Mouse (Mus musculus) neural tube, embryonic 14.5 days (tissue): ENCODE measurements around the gene Gm13694. TPM values are rescaled to one million over a fixed set of nuclear protein-coding genes. Genes with fewer than 3 reads are reported as not detected.
"Not testable (repeated sequence)": the region's sequence is repeated elsewhere in the genome, so short reads cannot be mapped to it uniquely, and the experiment has no call there.

Experiments used
- ATAC-seq: fragments of 200-750 bp; cut with Nextera tagmentation; 2 replicates; pipeline ENCODE4 v1.8.0; 2017; ENCODE audit warnings: low read depth, mild to moderate bottlenecking, moderate TSS enrichment, moderate library complexity
- H3K27ac ChIP-seq: fragments of 300-500 bp; sonication (generic); 2 replicates; pipeline ENCODE4 v1.5.1; 2014; ENCODE audit warnings: low read depth, mild to moderate bottlenecking, control low read depth, low read length, moderate library complexity, mixed read lengths
- H3K27me3 ChIP-seq: fragments of 300-500 bp; sonication (generic); 2 replicates; pipeline ENCODE4 v1.6.1; 2014; ENCODE audit warnings: low read length; ENCODE audit not compliant: control insufficient read depth, insufficient read depth
- H3K36me3 ChIP-seq: fragments of 300-500 bp; sonication (generic); 2 replicates; pipeline ENCODE4 v1.6.1; 2014; ENCODE audit warnings: low read length, mixed read lengths; ENCODE audit not compliant: control insufficient read depth, insufficient read depth
- H3K4me1 ChIP-seq: fragments of 300-500 bp; sonication (generic); 2 replicates; pipeline ENCODE4 v1.6.1; 2014; ENCODE audit warnings: low read length; ENCODE audit not compliant: control insufficient read depth, insufficient read depth
- H3K4me2 ChIP-seq: fragments of 300-500 bp; sonication (generic); 2 replicates; pipeline ENCODE4 v1.6.1; 2014; ENCODE audit warnings: mild to moderate bottlenecking, low read depth, low read length, control low read depth
- H3K4me3 ChIP-seq: fragments of 300-500 bp; sonication (generic); 2 replicates; pipeline ENCODE4 v1.5.1; 2014; ENCODE audit warnings: low read depth, low read length, control low read depth, mixed read lengths
- H3K9ac ChIP-seq: fragments of 300-500 bp; sonication (generic); replicated peaks from 2 replicates; pipeline ENCODE4 v1.6.1; 2014; ENCODE audit warnings: low read depth, mild to moderate bottlenecking, control low read depth, low read length, mixed read lengths
- H3K9me3 ChIP-seq: fragments of 300-500 bp; sonication (generic); 2 replicates; pipeline ENCODE4 v1.6.1; 2016; ENCODE audit warnings: low read length; ENCODE audit not compliant: control insufficient read depth
- WGBS: fragments of 180-500 bp; shearing (Covaris S2); extraction: QIAGEN DNeasy Blood & Tissue Kit; methylation state at CpG from one replicate; pipeline ENCODE4 v1.1.7; 2014; 5-methylcytosine and 5-hydroxymethylcytosine counted together
- polyA plus RNA-seq: library from polyadenylated mRNA; unstranded; fragments of >200 nt; fragmentation: Nextera tagmentation; extraction: Ambion mirVana; gene quantifications from 2 replicates; pipeline ENCODE4 v1.2.1, GENCODE M21; 2014

Gene Gm13694
- polyA plus RNA-seq: not detected in 2 replicates

GRCm38 (mm10) chr2:83978633-83979032, at the start of gene Gm13694:
TSS of gene Gm13694 (plus strand) at chr2:83978933.
- H3K4me2 ChIP-seq, H3K9me3 ChIP-seq, ATAC-seq, H3K9ac ChIP-seq, H3K27ac ChIP-seq, H3K27me3 ChIP-seq, H3K4me1 ChIP-seq, H3K4me3 ChIP-seq, H3K36me3 ChIP-seq: not testable (repeated sequence)
- no CpG with 5 or more reads among the region's 6 CpGs for WGBS

- no peak overlapping the region for H3K27ac ChIP-seq
- H3K9ac ChIP-seq: no peak overlapping the region
- no peak overlapping the region for H3K4me3 ChIP-seq
- no peaks in the 10 kb centered on the region for H3K4me1 ChIP-seq
- no peak overlapping the region for H3K4me2 ChIP-seq
- H3K9me3 ChIP-seq: no peaks in the 10 kb centered on the region
- 68% methylated on average over 2 of the region's 2 CpGs for WGBS
- ATAC-seq: no peak
- H3K27me3 ChIP-seq: no peaks in the 10 kb centered on the region
- no peaks in the 10 kb centered on the region for H3K36me3 ChIP-seq
Measured at GRCm38 (mm10) chr2:83929478-83930088, 49.1 kb upstream of the Gm13694 start.

GRCm38 (mm10) chr2:83940931-83941361, 37.8 kb upstream of the Gm13694 start, which contains the start of gene Zswim2:
TSS of gene Zswim2 (minus strand) at chr2:83941228.
- H3K9ac ChIP-seq: no peak within 1 kb of the TSS
- peak within 1 kb of the TSS; percentile 54 for H3K4me2 ChIP-seq
- H3K4me3 ChIP-seq: peak within 1 kb of the TSS; percentile 28
- no peaks in the 10 kb centered on the region for H3K4me1 ChIP-seq
- H3K36me3 ChIP-seq: no peaks in the 10 kb centered on the region
- no peaks in the 10 kb centered on the region for H3K27me3 ChIP-seq
- ATAC-seq: peak; percentile 100
- H3K27ac ChIP-seq: peak within 1 kb of the TSS; percentile 44; the same call in 1 of the 2 replicates
- 1% methylated on average over 20 of the region's 20 CpGs for WGBS
- H3K9me3 ChIP-seq: no peaks in the 10 kb centered on the region

- 52% methylated on average over 3 of the region's 3 CpGs for WGBS
- H3K4me1 ChIP-seq: no peaks in the 10 kb centered on the region
- peak; percentile 54 for ATAC-seq
- no peaks in the 10 kb centered on the region for H3K27me3 ChIP-seq
- H3K9ac ChIP-seq: no peak overlapping the region
- no peaks in the 10 kb centered on the region for H3K9me3 ChIP-seq
- H3K4me2 ChIP-seq: peak overlapping the region; percentile 54
- no peaks in the 10 kb centered on the region for H3K36me3 ChIP-seq
- H3K4me3 ChIP-seq: peak overlapping the region; percentile 28; the same call in 1 of the 2 replicates
- no peak overlapping the region for H3K27ac ChIP-seq
Measured at GRCm38 (mm10) chr2:83941378-83941777, 37.4 kb upstream of the Gm13694 start.

- H3K4me1 ChIP-seq: no peaks in the 10 kb centered on the region
- no peak for ATAC-seq
- H3K9ac ChIP-seq: no peak overlapping the region
- H3K27ac ChIP-seq: no peak overlapping the region
- 79% methylated on average over 4 of the region's 4 CpGs for WGBS
- no peaks in the 10 kb centered on the region for H3K36me3 ChIP-seq
- no peak overlapping the region for H3K4me2 ChIP-seq
- H3K9me3 ChIP-seq: no peaks in the 10 kb centered on the region
- H3K27me3 ChIP-seq: no peaks in the 10 kb centered on the region
- no peak overlapping the region for H3K4me3 ChIP-seq
Measured at GRCm38 (mm10) chr2:83941792-83942191, 36.9 kb upstream of the Gm13694 start.

GRCm38 (mm10) chr2:83955393-83955792, 23.3 kb upstream of the Gm13694 start, which contains the start of gene Gm13698:
TSS of gene Gm13698 (plus strand) at chr2:83955693.
- no CpG with 5 or more reads among the region's 6 CpGs for WGBS
- not testable (repeated sequence) for H3K4me2 ChIP-seq

GRCm38 (mm10) chr2:83961203-83961602, 17.5 kb upstream of the Gm13694 start, which contains the start of gene Gm13693:
TSS of gene Gm13693 (plus strand) at chr2:83961503.
- H3K27ac ChIP-seq, ATAC-seq, H3K9me3 ChIP-seq, H3K27me3 ChIP-seq, H3K4me3 ChIP-seq, H3K4me2 ChIP-seq, H3K9ac ChIP-seq, H3K36me3 ChIP-seq, H3K4me1 ChIP-seq: not testable (repeated sequence)
- WGBS: no CpG with 5 or more reads among the region's 6 CpGs

More at GRCm38 (mm10) chr2:83955393-83955792, 23.3 kb upstream of the Gm13694 start, which contains the start of gene Gm13698:
- H3K36me3 ChIP-seq, H3K27ac ChIP-seq, H3K27me3 ChIP-seq, H3K9me3 ChIP-seq, H3K4me3 ChIP-seq, H3K9ac ChIP-seq, H3K4me1 ChIP-seq, ATAC-seq: not testable (repeated sequence)

- H3K4me3 ChIP-seq, H3K9ac ChIP-seq, H3K9me3 ChIP-seq, H3K36me3 ChIP-seq, H3K27me3 ChIP-seq, H3K4me2 ChIP-seq, ATAC-seq, H3K27ac ChIP-seq, H3K4me1 ChIP-seq: not testable (repeated sequence)
- WGBS: no CpG with 5 or more reads among the region's 6 CpGs
Measured at GRCm38 (mm10) chr2:83967013-83967412, 11.7 kb upstream of the Gm13694 start, which contains the start of gene Gm13695. TSS of gene Gm13695 (plus strand) at chr2:83967313.

GRCm38 (mm10) chr2:83972823-83973222, 5.9 kb upstream of the Gm13694 start, which contains the start of gene Gm13696:
TSS of gene Gm13696 (plus strand) at chr2:83973123.
- not testable (repeated sequence) for H3K4me3 ChIP-seq, H3K27ac ChIP-seq, H3K36me3 ChIP-seq, H3K4me1 ChIP-seq, ATAC-seq, H3K9me3 ChIP-seq, H3K9ac ChIP-seq, H3K27me3 ChIP-seq, H3K4me2 ChIP-seq
- no CpG with 5 or more reads among the region's 6 CpGs for WGBS
